Mouse (Mus musculus) left cerebral cortex, postnatal 4 days (tissue): ENCODE measurements around the gene Tctex1d4. TPM values are rescaled to one million over a fixed set of nuclear protein-coding genes. Genes with fewer than 3 reads are reported as not detected.

Source experiments
- DNase-seq: peaks from one replicate; pipeline ENCODE4 v3.0.0-alpha.2; 2022
- intact Hi-C: fragments of 180-260 bp; cut with DNase I; formaldehyde crosslinking; loops from one replicate; pipeline ENCODE4 v1.15.1; 2025
- total RNA-seq, 2 experiments: library from RNA; stranded (reverse); gene quantifications; 2 replicates each; pipeline ENCODE4 v1.2.3; 2021

Gene Tctex1d4
- total RNA-seq, 2 experiments from 2014 or later, result 0.52 to 0.58 TPM

GRCm38 (mm10) chr4:117138295-117139216 is 12.0 kb downstream of the Tctex1d4 start:
- intact Hi-C loops, result no loop called here
- no peak for DNase-seq

GRCm38 (mm10) chr4:117139217-117139612 is 12.6 kb downstream of the Tctex1d4 start:
- DNase-seq, result peak; percentile 40
- intact Hi-C loops, result no loop called here

- intact Hi-C loops, result loop anchor here (5.0 kb wide), 1 partner anchor 138 kb away; no protein-coding TSS in a partner anchor
- DNase-seq, result no peak
Measured at GRCm38 (mm10) chr4:117140613-117141012, 14.0 kb downstream of the Tctex1d4 start.

GRCm38 (mm10) chr4:117143023-117143422 is 16.4 kb downstream of the Tctex1d4 start:
- intact Hi-C loops, result loop anchor here (5.0 kb wide), 1 partner anchor 141 kb away; no protein-coding TSS in a partner anchor
- no peak for DNase-seq

DNA sequence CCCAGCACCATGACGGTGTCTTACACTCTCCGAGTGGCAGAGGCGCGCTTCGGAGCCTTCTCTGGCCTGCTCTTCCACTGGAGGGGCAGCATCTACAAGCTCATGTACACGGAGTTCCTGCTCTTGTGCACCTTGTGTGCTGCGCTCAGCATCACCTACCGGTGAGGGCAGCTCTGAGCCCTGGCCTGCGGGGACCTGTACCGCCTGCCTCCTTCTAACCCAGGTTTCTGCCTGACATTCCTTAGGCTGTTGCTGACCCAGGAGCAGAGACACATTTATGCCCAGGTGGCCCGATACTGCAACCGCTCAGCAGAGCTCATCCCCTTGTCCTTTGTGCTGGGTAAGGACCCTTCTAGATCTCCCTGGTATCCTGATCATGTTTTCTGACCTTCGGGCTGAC is 18.7 kb downstream of the Tctex1d4 start:
- DNase-seq, result no peak
- intact Hi-C loops, result no loop called here

DNA sequence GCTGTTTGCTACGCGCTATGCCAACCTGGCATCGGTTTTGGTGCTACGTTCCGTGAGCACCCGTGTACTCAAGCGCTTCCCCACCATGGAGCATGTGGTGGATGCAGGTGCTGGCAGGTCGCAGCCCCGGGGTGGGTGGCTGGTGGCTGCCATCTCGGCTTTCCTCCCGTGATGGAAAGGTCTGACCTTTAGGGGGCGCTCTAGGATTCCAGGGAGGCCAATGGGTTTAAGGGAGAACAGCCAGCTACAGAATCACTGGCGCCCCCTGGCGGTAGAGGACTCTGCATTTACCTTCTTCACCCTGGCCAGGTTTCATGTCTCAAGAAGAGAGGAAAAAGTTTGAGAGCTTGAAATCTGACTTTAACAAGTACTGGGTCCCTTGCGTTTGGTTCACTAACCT is 19.6 kb downstream of the Tctex1d4 start:
- DNase-seq, result peak; percentile 89
- intact Hi-C loops, result no loop called here

GRCm38 (mm10) chr4:117148047-117148713 is 21.6 kb downstream of the Tctex1d4 start:
- DNase-seq, result no peak
- intact Hi-C loops, result no loop called here

DNA sequence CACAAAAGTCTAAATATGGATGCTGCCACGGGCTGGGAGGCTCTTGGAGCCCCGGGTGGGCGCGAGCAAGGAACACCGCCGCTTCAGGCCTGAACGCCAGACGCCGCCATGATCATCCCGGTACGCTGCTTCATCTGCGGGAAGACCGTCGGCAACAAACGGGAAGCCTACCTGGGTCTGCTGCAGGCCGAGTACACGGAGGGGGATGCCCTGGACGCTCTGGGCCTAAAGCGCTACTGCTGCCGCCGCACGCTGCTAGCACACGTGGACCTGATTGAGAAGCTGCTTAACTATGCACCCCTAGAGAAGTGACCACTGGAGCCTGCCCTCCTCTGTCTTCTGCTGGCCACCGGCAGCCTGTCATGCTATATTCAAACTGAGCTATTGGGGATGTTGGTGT is 22.2 kb downstream of the Tctex1d4 start:
- intact Hi-C loops, result no loop called here
- DNase-seq, result no peak

DNA sequence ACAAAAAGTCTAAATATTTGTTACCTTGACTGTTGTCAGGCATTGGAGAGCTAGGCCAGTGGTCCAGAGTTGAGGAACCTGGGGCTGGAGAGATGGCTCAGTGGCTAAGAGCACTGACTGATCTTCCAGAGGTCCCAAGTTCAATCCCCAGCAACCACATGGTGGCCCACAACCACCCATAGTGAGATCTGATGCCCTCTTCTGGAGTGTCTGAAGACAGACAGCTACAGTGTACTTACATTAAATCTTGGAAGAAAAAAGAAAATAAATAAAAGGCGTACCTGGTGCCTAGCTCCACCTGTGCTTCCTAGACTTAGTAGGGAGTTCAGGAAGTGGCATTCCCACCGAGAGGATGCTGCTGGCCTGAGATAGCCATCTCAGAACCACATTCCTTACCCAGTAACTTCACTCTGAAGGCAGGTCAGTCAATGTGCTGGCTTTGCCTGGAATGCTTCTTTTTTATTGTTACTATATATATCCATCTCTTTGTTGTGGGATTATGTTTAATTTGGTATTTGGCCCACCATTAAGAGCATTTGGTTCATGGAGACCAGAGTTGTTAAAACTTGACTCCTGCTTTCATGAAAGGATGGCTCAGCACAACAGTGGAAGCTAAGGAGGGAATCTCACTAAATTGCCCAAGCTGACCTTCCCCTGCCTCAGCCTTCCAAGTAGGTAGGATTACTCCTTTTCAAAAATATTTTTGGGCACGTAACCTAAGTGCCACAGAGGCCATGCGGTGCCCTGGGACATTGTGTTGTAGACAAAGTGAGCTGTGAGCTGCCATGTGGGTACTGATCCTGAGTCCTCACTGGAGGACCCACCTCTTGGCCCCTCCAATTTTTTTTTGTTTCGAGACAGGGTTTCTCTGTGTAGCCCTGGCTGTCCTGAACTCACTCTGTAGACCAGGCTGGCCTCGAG is 23.0 kb downstream of the Tctex1d4 start:
- intact Hi-C loops, result no loop called here
- DNase-seq, result no peak

- intact Hi-C loops, result no loop called here
- no peak for DNase-seq
Measured at GRCm38 (mm10) chr4:117150212-117150733, 23.7 kb downstream of the Tctex1d4 start.

GRCm38 (mm10) chr4:117151416-117151815 is 24.8 kb downstream of the Tctex1d4 start:
- intact Hi-C loops, result no loop called here
- no peak for DNase-seq

GRCm38 (mm10) chr4:117152714-117153113 is 26.1 kb downstream of the Tctex1d4 start:
- intact Hi-C loops, result no loop called here
- no peak for DNase-seq

DNA sequence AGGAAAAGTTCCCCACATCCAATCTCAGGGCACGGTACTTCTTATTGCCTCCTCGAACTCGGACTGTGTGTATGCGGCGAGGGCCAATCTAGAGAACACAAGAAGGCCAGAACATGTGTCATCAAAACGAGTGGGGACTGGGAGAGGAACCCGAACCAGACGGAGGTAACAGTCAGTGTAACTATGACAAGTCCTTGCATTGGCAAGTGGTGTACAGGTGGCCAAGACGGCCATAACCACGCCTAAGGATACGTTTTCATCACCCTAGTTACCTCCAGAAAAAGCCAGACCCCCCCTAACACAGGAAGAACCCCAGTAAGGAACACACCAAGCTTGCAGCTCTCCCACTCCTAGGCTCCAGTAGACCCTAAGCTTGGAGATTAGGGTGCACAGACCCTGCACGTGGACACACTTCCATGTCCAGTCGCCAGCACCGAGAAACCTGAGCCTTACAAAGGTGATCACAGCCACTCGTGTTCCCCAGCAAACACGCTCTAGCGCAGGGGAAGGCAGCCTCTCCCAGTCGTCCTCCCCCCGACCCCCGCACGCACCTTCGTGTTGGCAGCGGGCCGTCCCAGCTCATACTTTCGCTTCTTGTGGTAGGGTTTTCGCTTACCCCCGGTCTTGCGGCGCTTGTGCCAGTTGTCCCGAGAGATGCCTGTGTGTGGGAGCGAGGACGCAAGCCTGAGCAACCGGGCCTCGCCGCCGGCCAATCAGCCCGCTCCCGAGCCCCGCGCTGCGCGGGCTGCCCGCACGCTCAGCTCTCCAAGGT is 28.6 kb downstream of the Tctex1d4 start:
- intact Hi-C loops, result no loop called here
- DNase-seq, result no peak

- intact Hi-C loops, result no loop called here
- peak; percentile 85 for DNase-seq
Measured at GRCm38 (mm10) chr4:117155792-117156355, 29.3 kb downstream of the Tctex1d4 start, which contains the start of gene Rps8. TSS of gene Rps8 (minus strand) at chr4:117156243.

- DNase-seq, result no peak
- intact Hi-C loops, result no loop called here
Measured at GRCm38 (mm10) chr4:117156372-117156771, 29.8 kb downstream of the Tctex1d4 start.

DNA sequence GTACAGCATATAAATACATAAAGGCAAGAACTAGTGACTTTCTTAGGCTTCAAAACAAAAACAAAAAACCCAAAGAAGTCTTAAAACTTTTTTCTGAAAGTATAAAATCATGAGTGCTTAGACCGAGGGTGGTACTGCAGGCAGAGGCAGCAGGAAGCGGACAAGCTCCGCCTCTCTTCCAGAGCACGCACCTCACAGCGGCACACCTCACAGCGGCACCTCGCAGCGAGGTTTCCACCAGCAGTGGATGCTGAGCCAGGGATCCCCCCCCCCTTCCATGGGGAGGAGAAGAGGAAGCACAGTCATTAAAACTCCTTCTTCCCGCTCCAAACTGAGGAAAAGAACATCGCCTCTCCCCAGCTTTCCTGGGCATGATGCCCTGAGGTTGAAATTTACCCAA is 33.1 kb downstream of the Tctex1d4 start:
- intact Hi-C loops, result no loop called here

GRCm38 (mm10) chr4:117161183-117161582 is 34.6 kb downstream of the Tctex1d4 start:
- DNase-seq, result no peak
- intact Hi-C loops, result no loop called here

More for the DNA sequence above, 33.1 kb downstream of the Tctex1d4 start:
- DNase-seq, result no peak

GRCm38 (mm10) chr4:117169936-117170335 is 43.3 kb downstream of the Tctex1d4 start:
- intact Hi-C loops, result no loop called here
- no peak for DNase-seq
